Mouse (Mus musculus) spleen, adult 2 months (tissue): ENCODE results near the gene Tbc1d5.

Source experiments
- CTCF ChIP-seq: fragments of 200-500 bp; IDR thresholded peaks from 2 replicates; pipeline ENCODE4 v1.5.1; 2011; ENCODE audit warnings: mild to moderate bottlenecking, inconsistent platforms; ENCODE audit not compliant: insufficient read depth, insufficient read length, insufficient replicate concordance; ENCODE audit errors: extremely low read depth
- POLR2A ChIP-seq: fragments of 200-500 bp; IDR thresholded peaks from 2 replicates; pipeline ENCODE4 v1.6.1; 2011; ENCODE audit warnings: low read depth, low read length, inconsistent platforms

DNA sequence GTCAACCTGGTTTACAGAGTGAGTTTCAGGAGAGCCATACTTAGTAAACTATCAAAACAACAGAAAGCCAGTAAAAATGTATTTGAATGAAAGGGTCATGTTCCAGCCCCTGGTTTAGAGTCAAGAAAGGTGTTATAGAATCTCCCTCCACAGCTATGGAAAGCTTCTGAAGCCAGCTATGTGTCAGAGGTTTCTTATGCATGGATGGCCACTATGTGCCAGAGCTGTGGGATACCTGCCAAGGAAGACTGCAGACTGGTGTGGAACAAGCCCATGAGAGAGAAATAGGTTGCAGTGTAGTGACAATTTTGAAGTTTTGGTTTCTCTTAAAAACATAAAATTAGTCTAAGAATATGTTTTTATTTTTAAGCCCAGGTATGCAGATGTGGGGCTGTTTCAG lies 16.8 kb downstream of the Tbc1d5 start:
- TF ChIP-seq POLR2A (no peak), CTCF (no peak)
